Mouse (Mus musculus) neural tube, embryonic 12.5 days (tissue): ENCODE data around the gene Zcchc4. TPM values are rescaled to one million over a fixed set of nuclear protein-coding genes. Genes with fewer than 3 reads are reported as not detected.

Experiments
- ATAC-seq: fragments of 200-750 bp; cut with Nextera tagmentation; 2 replicates; pipeline ENCODE4 v1.8.0; 2017; ENCODE audit warnings: low read depth, mild to moderate bottlenecking, moderate TSS enrichment, moderate library complexity; ENCODE audit not compliant: low FRiP score
- H3K27ac ChIP-seq: fragments of 300-500 bp; sonication (generic); 2 replicates; pipeline ENCODE4 v1.5.1; 2016
- H3K27me3 ChIP-seq: fragments of 300-500 bp; sonication (generic); replicated peaks from 2 replicates; pipeline ENCODE4 v1.6.1; 2016; ENCODE audit warnings: mild to moderate bottlenecking
- H3K36me3 ChIP-seq: fragments of 300-500 bp; sonication (generic); 2 replicates; pipeline ENCODE4 v1.6.1; 2016; ENCODE audit warnings: mild to moderate bottlenecking
- H3K4me1 ChIP-seq: fragments of 300-500 bp; sonication (generic); 2 replicates; pipeline ENCODE4 v1.6.1; 2016
- H3K4me2 ChIP-seq: fragments of 300-500 bp; sonication (generic); replicated peaks from 2 replicates; pipeline ENCODE4 v1.6.1; 2016; ENCODE audit warnings: mild to moderate bottlenecking
- H3K4me3 ChIP-seq: fragments of 300-500 bp; sonication (generic); 2 replicates; pipeline ENCODE4 v1.5.1; 2016
- H3K9ac ChIP-seq: fragments of 300-500 bp; sonication (generic); 2 replicates; pipeline ENCODE4 v1.6.1; 2016; ENCODE audit warnings: mild to moderate bottlenecking
- H3K9me3 ChIP-seq: fragments of 300-500 bp; sonication (generic); 2 replicates; pipeline ENCODE4 v1.6.1; 2016; ENCODE audit warnings: mild to moderate bottlenecking
- WGBS: fragments of 180-500 bp; shearing (Covaris S2); methylation state at CpG from one replicate; pipeline ENCODE4 v1.1.7; 2016; 5-methylcytosine and 5-hydroxymethylcytosine counted together
- polyA plus RNA-seq: library from polyadenylated mRNA; unstranded; fragments of >200 nt; fragmentation: Nextera tagmentation; extraction: Ambion mirVana; gene quantifications from 2 replicates; pipeline ENCODE4 v1.2.1, GENCODE M21; 2016

The Zcchc4 gene
- 15.9 and 16.2 TPM in 2 replicates for polyA plus RNA-seq

DNA sequence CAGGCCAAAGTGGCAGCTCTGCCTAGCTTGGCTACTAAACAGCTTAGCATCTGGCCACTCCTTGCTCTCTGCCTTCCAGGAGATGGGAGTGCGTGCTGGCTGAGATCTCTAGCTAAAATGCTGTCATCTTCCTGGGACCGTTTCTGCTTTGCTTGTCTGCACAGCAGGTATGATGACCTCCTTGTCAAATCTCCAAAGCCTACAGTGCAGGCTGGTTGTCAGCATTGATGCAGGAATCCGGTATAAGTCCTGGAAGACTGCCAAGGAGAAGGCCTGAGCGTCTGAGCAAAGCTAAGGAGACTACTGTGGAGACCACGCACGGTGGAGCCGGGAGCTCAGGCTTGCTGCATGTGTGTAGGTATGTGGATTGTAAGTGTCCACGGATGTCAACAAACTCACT is at the start of gene Zcchc4:
Zcchc4 (plus strand) TSS at position 173 of the 400 bp plus-strand sequence.
- ATAC-seq: no peak
- Histone ChIP-seq H3K27ac (no peak within 1 kb of the TSS), H3K9me3 (no peaks in the 10 kb centered on the region), H3K36me3 (peaks cover under 1% of the 10 kb centered on the region; the same call in 1 of the 2 replicates), H3K4me2 (no peak within 1 kb of the TSS), H3K4me3 (no peak within 1 kb of the TSS), H3K9ac (no peak within 1 kb of the TSS), H3K4me1 (no peaks in the 10 kb centered on the region), H3K27me3 (no peaks in the 10 kb centered on the region)
- 87% methylated on average over 8 of the region's 8 CpGs for WGBS

GRCm38 (mm10) chr5:52727747-52728146 is 47.5 kb upstream of the Zcchc4 start:
- H3K4me1 ChIP-seq: no peaks in the 10 kb centered on the region
- H3K9me3 ChIP-seq: no peaks in the 10 kb centered on the region
- ATAC-seq: no peak
- no peaks in the 10 kb centered on the region for H3K36me3 ChIP-seq
- H3K4me2 ChIP-seq: no peak overlapping the region
- no peak overlapping the region for H3K9ac ChIP-seq
- H3K4me3 ChIP-seq: no peak overlapping the region
- 84% methylated on average over 5 of the region's 5 CpGs for WGBS
- no peak overlapping the region for H3K27ac ChIP-seq
- no peaks in the 10 kb centered on the region for H3K27me3 ChIP-seq

DNA sequence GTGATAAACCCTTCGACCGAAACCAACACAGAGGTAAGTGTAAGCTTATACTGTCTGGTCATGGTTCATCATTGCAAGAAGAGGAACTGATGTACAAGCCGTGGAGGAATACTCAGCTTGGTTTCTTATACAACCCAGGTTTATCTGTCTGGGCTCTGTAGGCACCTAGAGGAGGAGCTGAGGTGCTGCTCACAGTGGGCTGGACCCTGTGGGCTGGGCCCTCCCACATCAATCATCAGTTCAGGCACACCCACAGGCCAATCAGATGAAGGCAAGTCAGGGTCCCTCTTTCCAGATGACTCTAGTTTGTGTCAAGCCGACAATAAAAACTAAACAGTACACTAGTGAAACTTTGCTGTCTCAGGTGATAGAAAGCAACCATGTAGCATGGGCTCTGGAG is 42.4 kb upstream of the Zcchc4 start:
- Histone ChIP-seq H3K36me3 (no peaks in the 10 kb centered on the region), H3K4me2 (no peak overlapping the region), H3K27ac (no peak overlapping the region), H3K9ac (no peak overlapping the region), H3K4me3 (no peak overlapping the region), H3K9me3 (no peaks in the 10 kb centered on the region), H3K4me1 (no peaks in the 10 kb centered on the region), H3K27me3 (no peaks in the 10 kb centered on the region)
- no peak for ATAC-seq
- 82% methylated on average over 4 of the region's 4 CpGs for WGBS

- Histone ChIP-seq H3K36me3 (no peaks in the 10 kb centered on the region), H3K27ac (no peak overlapping the region), H3K9ac (no peak overlapping the region), H3K4me3 (no peak overlapping the region), H3K9me3 (no peaks in the 10 kb centered on the region), H3K4me2 (no peak overlapping the region), H3K4me1 (no peaks in the 10 kb centered on the region), H3K27me3 (no peaks in the 10 kb centered on the region)
- ATAC-seq: no peak
- 84% methylated on average over 3 of the region's 3 CpGs for WGBS
Observed at GRCm38 (mm10) chr5:52736046-52736445, 39.2 kb upstream of the Zcchc4 start.

GRCm38 (mm10) chr5:52741391-52742111 is 33.7 kb upstream of the Zcchc4 start, which contains the start of gene Pi4k2b:
Gene Pi4k2b, plus strand, starts transcription at chr5:52741574.
- peak; percentile 94 for ATAC-seq
- H3K27ac ChIP-seq: peak within 1 kb of the TSS; percentile 26; the same call in 1 of the 2 replicates
- under 1% methylated on average over 75 of the region's 75 CpGs for WGBS

GRCm38 (mm10) chr5:52742112-52742813 is 32.9 kb upstream of the Zcchc4 start:
- 5% methylated on average over 17 of the region's 17 CpGs for WGBS
- Histone ChIP-seq H3K27ac (no peak overlapping the region), H3K36me3 (no peaks in the 10 kb centered on the region), H3K4me1 (no peaks in the 10 kb centered on the region; the same call in none of the 2 replicates), H3K9ac (peak overlapping the region; percentile 73), H3K9me3 (no peaks in the 10 kb centered on the region), H3K4me3 (peak overlapping the region; percentile 80), H3K4me2 (peak overlapping the region; percentile 86), H3K27me3 (no peaks in the 10 kb centered on the region)
- peak; percentile 18; the same call in 1 of the 2 replicates for ATAC-seq

More at GRCm38 (mm10) chr5:52741391-52742111, 33.7 kb upstream of the Zcchc4 start, which contains the start of gene Pi4k2b:
- Histone ChIP-seq H3K4me3 (peak within 1 kb of the TSS; percentile 80), H3K4me2 (peak within 1 kb of the TSS; percentile 86), H3K9me3 (no peaks in the 10 kb centered on the region), H3K36me3 (no peaks in the 10 kb centered on the region), H3K27me3 (no peaks in the 10 kb centered on the region), H3K4me1 (no peaks in the 10 kb centered on the region; the same call in none of the 2 replicates), H3K9ac (peak within 1 kb of the TSS; percentile 73)

DNA sequence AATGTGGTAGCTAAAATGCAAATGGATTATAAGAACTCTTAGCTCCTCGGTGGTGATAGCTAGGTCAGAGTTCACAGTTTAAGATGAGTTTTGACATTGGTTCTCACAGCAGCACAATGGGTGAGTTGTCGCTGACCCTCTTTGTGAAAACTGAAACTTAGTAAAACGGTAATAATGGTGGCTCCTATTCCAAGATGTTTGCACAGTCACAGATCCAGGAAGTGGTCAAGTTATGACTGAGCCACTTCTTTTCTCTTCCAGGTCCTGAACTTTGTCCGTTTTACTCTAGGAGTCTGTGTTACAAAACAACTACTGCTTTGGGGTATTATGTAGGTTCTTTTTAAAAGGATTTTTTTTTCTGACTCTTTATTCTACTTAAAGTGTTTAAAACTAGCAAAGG is 32.0 kb upstream of the Zcchc4 start:
- Histone ChIP-seq H3K36me3 (no peaks in the 10 kb centered on the region), H3K27me3 (no peaks in the 10 kb centered on the region), H3K9me3 (no peaks in the 10 kb centered on the region), H3K4me2 (peak overlapping the region; percentile 86), H3K9ac (no peak overlapping the region), H3K4me1 (no peaks in the 10 kb centered on the region; the same call in none of the 2 replicates), H3K27ac (no peak overlapping the region), H3K4me3 (no peak overlapping the region)
- ATAC-seq: no peak
- WGBS: 52% methylated on average over 4 of the region's 4 CpGs

GRCm38 (mm10) chr5:52746920-52747319 is 28.3 kb upstream of the Zcchc4 start:
- Histone ChIP-seq H3K36me3 (no peaks in the 10 kb centered on the region), H3K9ac (no peak overlapping the region), H3K27me3 (no peaks in the 10 kb centered on the region), H3K4me3 (no peak overlapping the region), H3K27ac (no peak overlapping the region), H3K4me2 (no peak overlapping the region), H3K9me3 (no peaks in the 10 kb centered on the region), H3K4me1 (no peaks in the 10 kb centered on the region; the same call in none of the 2 replicates)
- no peak for ATAC-seq

DNA sequence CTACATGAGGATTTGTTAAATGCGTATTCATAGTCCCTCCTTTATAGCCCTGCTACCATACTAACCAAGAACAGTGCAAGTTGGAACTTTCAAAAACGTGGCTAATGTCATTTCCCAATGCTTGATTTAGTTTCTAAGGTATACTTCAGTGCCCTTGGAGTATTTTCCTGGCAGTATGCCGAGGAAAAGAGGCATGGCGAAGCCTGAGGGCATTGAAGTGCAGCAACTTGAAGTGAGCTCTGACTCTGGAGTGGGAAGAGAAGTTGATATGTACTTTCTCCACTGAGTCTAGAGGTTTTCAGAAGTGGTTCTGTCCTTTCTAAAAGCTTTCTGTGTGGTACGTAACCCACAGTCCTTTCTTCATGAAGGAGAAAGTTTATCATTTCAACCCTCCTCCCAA is 26.5 kb upstream of the Zcchc4 start:
- Histone ChIP-seq H3K36me3 (no peaks in the 10 kb centered on the region), H3K27me3 (no peaks in the 10 kb centered on the region), H3K4me1 (no peaks in the 10 kb centered on the region; the same call in 1 of the 2 replicates), H3K9ac (no peak overlapping the region), H3K4me2 (no peak overlapping the region), H3K9me3 (no peaks in the 10 kb centered on the region), H3K27ac (no peak overlapping the region), H3K4me3 (no peak overlapping the region)
- ATAC-seq: no peak
- 88% methylated on average over 5 of the region's 5 CpGs for WGBS

GRCm38 (mm10) chr5:52753146-52753545 is 22.1 kb upstream of the Zcchc4 start:
- WGBS: 83% methylated on average over 9 of the region's 9 CpGs

GRCm38 (mm10) chr5:52754196-52754595 is 21.0 kb upstream of the Zcchc4 start:
- H3K4me2 ChIP-seq: no peak overlapping the region
- no peaks in the 10 kb centered on the region for H3K9me3 ChIP-seq
- no peaks in the 10 kb centered on the region for H3K27me3 ChIP-seq
- H3K27ac ChIP-seq: no peak overlapping the region
- no peak overlapping the region for H3K9ac ChIP-seq
- no peaks in the 10 kb centered on the region for H3K4me1 ChIP-seq
- ATAC-seq: no peak
- no peak overlapping the region for H3K4me3 ChIP-seq
- H3K36me3 ChIP-seq: no peaks in the 10 kb centered on the region; the same call in 1 of the 2 replicates

More at GRCm38 (mm10) chr5:52753146-52753545, 22.1 kb upstream of the Zcchc4 start:
- Histone ChIP-seq H3K27me3 (no peaks in the 10 kb centered on the region), H3K4me2 (no peak overlapping the region), H3K36me3 (no peaks in the 10 kb centered on the region; the same call in 1 of the 2 replicates), H3K4me3 (no peak overlapping the region), H3K9ac (no peak overlapping the region), H3K27ac (no peak overlapping the region), H3K4me1 (no peaks in the 10 kb centered on the region), H3K9me3 (no peaks in the 10 kb centered on the region)
- no peak for ATAC-seq

- no peaks in the 10 kb centered on the region for H3K27me3 ChIP-seq
- no peak overlapping the region for H3K4me3 ChIP-seq
- no peak overlapping the region for H3K9ac ChIP-seq
- no peaks in the 10 kb centered on the region for H3K4me1 ChIP-seq
- 97% methylated on average over 3 of the region's 3 CpGs for WGBS
- H3K36me3 ChIP-seq: no peaks in the 10 kb centered on the region; the same call in 1 of the 2 replicates
- no peak overlapping the region for H3K4me2 ChIP-seq
- ATAC-seq: no peak
- H3K9me3 ChIP-seq: no peaks in the 10 kb centered on the region
- no peak overlapping the region for H3K27ac ChIP-seq
Observed at GRCm38 (mm10) chr5:52755337-52755736, 19.9 kb upstream of the Zcchc4 start.
